Mouse (Mus musculus): ENCODE results near the gene A930033H14Rik. TPM values are rescaled to one million over a fixed set of nuclear protein-coding genes. Genes with fewer than 3 reads are reported as not detected.

The A930033H14Rik gene
- polyA plus RNA-seq, 1 experiment: 1.2 TPM

GRCm38 (mm10) chr10:69163216-69163615 is 49.7 kb downstream of the A930033H14Rik start:
- no peak overlapping the region for H3K4me3 ChIP-seq (replicated peaks)
- no peaks in the 10 kb centered on the region for H3K36me3 ChIP-seq (replicated peaks; ENCODE audit: low read length)
- no peaks in the 10 kb centered on the region for H3K9me3 ChIP-seq
- H3K4me1 ChIP-seq: no peaks in the 10 kb centered on the region
- H3K27me3 ChIP-seq (replicated peaks): peaks cover 2% of the 10 kb centered on the region
- TF ChIP-seq FLI1 (IDR thresholded peaks at IDR 0.05; ENCODE audit: low read length): no peak
- TF ChIP-seq GATA1 (IDR thresholded peaks at IDR 0.05; ENCODE audit: borderline replicate concordance, low read length): no peak

GRCm38 (mm10) chr10:69162577-69162976 is 50.3 kb downstream of the A930033H14Rik start:
- Histone ChIP-seq H3K27me3 (replicated peaks) (peaks cover 2% of the 10 kb centered on the region), H3K36me3 (replicated peaks; ENCODE audit: low read length) (no peaks in the 10 kb centered on the region), H3K4me3 (replicated peaks) (no peak overlapping the region), H3K9me3 (no peaks in the 10 kb centered on the region), H3K4me1 (no peaks in the 10 kb centered on the region)
- TF ChIP-seq GATA1 (IDR thresholded peaks at IDR 0.05; ENCODE audit: borderline replicate concordance, low read length) (no peak), FLI1 (IDR thresholded peaks at IDR 0.05; ENCODE audit: low read length) (no peak)

GRCm38 (mm10) chr10:69161503-69161902 is 51.4 kb downstream of the A930033H14Rik start:
- Histone ChIP-seq H3K4me3 (replicated peaks) (no peak overlapping the region), H3K9me3 (no peaks in the 10 kb centered on the region), H3K27me3 (replicated peaks) (peaks cover under 1% of the 10 kb centered on the region), H3K4me1 (no peaks in the 10 kb centered on the region), H3K36me3 (replicated peaks; ENCODE audit: low read length) (no peaks in the 10 kb centered on the region)
- TF ChIP-seq GATA1 (IDR thresholded peaks at IDR 0.05; ENCODE audit: borderline replicate concordance, low read length) (no peak), FLI1 (IDR thresholded peaks at IDR 0.05; ENCODE audit: low read length) (no peak)

- Histone ChIP-seq H3K4me1 (no peaks in the 10 kb centered on the region), H3K36me3 (replicated peaks; ENCODE audit: low read length) (no peaks in the 10 kb centered on the region), H3K9me3 (no peaks in the 10 kb centered on the region), H3K4me3 (replicated peaks) (no peak overlapping the region), H3K27me3 (replicated peaks) (no peaks in the 10 kb centered on the region)
- no peak for TF ChIP-seq GATA1 (IDR thresholded peaks at IDR 0.05; ENCODE audit: borderline replicate concordance, low read length)
- TF ChIP-seq FLI1 (IDR thresholded peaks at IDR 0.05; ENCODE audit: low read length): no peak
Measured at GRCm38 (mm10) chr10:69160877-69161276, 52.0 kb downstream of the A930033H14Rik start.

Other genes starting within 250 kb of the A930033H14Rik start
- 3.5 and 4.7 TPM in 2 replicates for gene Rhobtb1, start 61.7 kb downstream of the A930033H14Rik start, polyA plus RNA-seq (2012; ENCODE audit: insufficient read depth, low replicate concordance)
- gene Cdk1, start 139.8 kb upstream of the A930033H14Rik start, polyA plus RNA-seq (2012; ENCODE audit: insufficient read depth, low replicate concordance): 24.3 TPM in 1 of 2 replicates, not detected in the other
- gene Ank3, start 185.7 kb upstream of the A930033H14Rik start, polyA plus RNA-seq (2012; ENCODE audit: insufficient read depth, low replicate concordance): 0.93 and 4.4 TPM in 2 replicates